Mouse (Mus musculus): ENCODE data around the gene Cep162.

- no peak for TF ChIP-seq CTCF (IDR thresholded peaks at IDR 0.05; ENCODE audit: low read depth, low read length)
- no peak for TF ChIP-seq POLR2A (IDR thresholded peaks at IDR 0.05; ENCODE audit: extremely low read depth, insufficient read depth, low read length)
Measured at GRCm38 (mm10) chr9:87178534-87178933, 76.8 kb downstream of the Cep162 start.
